Mouse (Mus musculus) urinary bladder, postnatal 4 days (tissue): ENCODE measurements around the gene Rps6kc1.

Source experiments
- DNase-seq, 2 experiments: peaks; one replicate each; pipeline ENCODE4 v3.0.0; 2021 to 2022; ENCODE audit warnings: low spot score in 2 of 2

Rps6kc1 gene

GRCm38 (mm10) chr1:190836046-190836445 is 75.5 kb downstream of the Rps6kc1 start:
- DNase-seq = no peak

- DNase-seq = no peak
Measured at GRCm38 (mm10) chr1:190834201-190834907, 77.2 kb downstream of the Rps6kc1 start.

DNA sequence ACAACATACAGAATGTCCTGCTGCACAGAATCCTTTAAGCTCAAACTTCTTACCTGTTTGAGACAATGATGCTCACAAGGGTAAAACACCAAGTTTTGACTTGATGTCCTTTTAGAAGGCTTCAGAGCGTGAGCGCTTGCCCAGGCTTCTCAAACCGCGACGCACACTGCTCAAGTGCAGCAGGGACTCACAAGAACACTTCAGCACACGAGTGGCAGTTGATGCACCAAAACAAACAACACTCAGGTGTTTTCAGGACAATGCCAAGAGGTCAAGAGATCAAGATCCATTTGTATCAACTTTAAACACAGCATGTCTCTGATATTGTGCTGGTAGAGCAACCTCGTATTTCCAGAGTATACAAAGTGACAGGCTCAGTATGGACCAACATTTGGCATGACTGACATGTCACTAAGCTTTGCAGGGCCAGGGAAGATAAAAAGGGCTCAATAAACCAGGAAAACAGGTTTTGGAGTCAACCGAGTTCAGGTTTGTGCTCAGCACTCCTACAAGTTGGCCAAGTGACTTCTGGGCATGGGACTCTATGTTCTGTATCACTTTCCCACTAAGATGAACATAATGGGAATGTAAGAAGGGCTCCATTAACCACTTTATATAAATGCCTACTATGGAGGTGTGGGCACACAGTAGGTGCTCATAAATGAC is 78.5 kb downstream of the Rps6kc1 start:
- no peak for DNase-seq

GRCm38 (mm10) chr1:190831839-190832497 is 79.6 kb downstream of the Rps6kc1 start:
- DNase-seq = no peak

DNA sequence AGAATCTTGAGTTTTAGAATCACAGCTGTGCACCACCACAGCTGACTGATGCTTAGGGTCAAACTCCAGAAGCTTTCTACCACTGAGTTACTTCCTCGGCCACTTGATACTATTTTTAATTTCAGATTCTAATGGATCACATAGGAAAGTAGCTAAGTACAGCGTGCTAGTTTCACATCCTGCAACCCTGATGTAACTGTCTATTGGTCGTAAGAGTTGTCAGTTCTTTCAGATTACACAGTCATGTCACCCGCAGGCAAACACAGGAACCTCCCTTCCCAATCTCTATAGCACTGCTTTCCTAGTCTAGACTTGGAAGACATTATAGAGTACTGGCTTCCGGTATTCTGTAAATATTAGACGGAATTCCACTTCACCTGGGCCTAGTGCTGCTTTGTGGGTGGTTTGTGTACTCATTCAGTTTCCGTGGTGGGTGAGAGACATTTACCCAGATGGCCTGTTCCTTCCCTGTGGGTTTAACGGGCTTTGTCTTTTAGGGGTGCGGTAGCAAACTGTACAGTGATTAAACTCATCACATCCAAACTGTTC is 85.0 kb downstream of the Rps6kc1 start:
- no peak for DNase-seq

DNA sequence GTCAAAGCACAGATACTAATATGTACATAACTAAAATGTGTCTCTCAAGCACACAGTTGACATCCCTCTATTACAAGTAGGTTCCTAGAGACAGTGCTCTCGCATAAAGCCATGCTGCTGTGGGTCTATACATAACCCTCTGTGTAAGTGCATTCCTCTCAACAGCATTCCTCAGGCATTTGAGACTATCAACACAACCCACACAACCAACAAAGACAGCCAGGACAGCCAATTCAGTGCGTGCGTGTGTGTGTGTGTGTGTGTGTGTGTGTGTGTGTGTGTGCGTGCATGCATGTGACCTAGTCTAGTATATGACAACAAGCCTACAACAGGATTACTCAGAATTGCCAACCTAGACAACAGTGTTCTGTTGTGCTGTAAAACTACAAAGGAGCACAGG is 87.8 kb downstream of the Rps6kc1 start:
- DNase-seq = no peak

DNA sequence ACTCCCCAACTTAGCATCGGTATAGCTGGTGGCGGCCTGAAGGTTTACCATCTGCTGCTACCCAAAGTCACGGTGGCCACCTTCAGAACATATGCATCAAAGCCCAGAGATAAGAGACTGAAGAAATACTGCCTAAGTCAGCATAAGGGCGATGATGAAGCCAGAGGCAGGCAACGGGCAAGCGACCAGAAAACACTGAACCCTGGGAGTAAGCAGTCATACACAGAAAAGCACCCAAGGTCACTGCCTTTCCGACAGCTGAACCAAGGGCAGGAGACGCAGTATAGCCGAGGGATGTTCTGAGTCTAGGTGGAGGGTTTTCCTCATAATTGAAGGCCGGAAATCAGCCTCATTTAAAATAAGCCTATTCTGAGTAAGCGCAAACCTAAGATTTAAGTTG is 95.4 kb downstream of the Rps6kc1 start:
- no peak for DNase-seq

DNA sequence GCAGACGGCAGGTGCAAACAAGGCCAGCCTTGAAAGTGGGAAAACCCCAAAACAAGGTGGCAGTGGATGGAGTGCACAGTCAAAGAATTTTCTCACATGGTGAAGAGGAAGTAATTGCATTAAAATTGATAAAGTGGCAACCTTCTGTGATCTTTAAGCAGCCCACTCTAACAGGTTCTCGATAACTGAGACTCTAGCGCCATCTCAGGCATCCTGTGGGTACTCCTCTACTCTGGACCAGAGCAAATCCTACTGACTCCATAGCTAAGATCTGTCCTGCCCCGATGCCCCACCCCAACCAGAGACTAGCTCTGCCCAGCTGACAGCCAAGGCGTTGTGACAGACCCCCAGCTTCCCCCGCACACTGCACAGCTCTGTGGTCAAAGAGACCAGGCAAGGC is 101.2 kb downstream of the Rps6kc1 start:
- no peak for DNase-seq

DNA sequence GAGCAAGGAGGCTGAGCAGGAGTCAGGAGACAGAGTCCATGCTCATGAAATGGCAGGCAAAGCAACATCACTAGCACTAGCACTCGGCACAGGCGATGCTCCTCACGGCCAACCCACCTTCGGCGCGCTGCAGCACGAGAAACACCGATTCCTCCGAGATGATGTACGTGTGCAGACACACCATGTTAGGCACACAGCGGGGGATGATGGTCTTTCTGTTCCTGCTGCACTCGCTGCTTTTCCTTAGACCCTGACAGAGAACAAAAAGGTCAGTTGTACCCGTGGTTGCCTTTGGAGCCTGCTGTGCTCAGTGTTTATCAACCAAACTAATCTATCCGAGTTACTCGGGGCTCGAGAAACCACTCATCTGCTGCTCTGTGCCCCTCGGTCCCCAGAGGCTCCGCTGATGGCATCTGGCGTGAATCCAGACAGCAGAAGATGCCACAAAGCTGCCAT is 102.8 kb downstream of the Rps6kc1 start:
- no peak for DNase-seq

GRCm38 (mm10) chr1:190806817-190807216 is 104.8 kb downstream of the Rps6kc1 start:
- DNase-seq = no peak

DNA sequence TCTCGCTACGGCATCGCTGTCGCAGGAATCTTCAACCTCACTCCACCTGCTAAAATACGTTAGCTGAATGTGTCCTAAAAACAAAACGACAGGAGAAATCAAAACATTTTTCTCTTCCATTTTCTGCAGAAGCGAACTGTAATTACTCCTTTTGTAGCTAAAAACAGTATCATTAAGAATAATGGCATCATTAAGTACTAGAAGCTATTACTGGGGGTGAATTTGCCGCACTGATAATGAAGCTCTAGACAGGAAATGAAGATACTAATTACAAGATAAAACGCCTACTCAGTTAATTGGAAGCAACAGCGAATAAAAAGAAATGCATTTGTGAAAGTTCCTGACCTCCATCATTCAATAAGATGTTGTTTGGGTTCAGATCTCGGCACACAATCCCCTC is 112.9 kb downstream of the Rps6kc1 start:
- DNase-seq = no peak

DNA sequence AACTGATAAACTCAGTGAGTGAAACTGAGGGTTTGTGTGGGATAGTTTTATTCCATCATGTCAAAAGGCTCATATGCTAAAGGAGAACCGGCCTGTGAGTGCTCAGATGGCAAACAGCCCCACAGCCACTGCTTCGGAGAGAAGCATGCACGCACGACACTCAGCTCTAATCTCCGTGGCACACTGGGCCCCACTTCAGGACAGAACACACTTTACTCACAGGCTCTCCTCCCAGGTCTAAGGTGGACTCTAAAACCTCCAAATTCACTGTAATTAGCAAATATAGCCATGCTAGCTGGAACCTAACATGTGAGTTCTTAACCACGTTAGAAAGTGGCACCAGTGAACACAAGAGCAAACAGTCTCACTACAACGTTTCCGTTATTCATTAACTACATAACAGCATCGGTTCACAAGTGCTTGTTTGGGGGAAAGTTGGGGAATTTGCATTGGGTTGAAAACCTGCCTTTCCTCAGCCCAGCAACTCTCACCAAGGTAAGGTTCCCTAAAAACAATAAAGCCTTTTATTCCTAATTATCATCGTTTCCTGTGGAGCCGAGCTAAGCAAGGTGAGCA is 114.0 kb downstream of the Rps6kc1 start:
- DNase-seq = no peak

DNA sequence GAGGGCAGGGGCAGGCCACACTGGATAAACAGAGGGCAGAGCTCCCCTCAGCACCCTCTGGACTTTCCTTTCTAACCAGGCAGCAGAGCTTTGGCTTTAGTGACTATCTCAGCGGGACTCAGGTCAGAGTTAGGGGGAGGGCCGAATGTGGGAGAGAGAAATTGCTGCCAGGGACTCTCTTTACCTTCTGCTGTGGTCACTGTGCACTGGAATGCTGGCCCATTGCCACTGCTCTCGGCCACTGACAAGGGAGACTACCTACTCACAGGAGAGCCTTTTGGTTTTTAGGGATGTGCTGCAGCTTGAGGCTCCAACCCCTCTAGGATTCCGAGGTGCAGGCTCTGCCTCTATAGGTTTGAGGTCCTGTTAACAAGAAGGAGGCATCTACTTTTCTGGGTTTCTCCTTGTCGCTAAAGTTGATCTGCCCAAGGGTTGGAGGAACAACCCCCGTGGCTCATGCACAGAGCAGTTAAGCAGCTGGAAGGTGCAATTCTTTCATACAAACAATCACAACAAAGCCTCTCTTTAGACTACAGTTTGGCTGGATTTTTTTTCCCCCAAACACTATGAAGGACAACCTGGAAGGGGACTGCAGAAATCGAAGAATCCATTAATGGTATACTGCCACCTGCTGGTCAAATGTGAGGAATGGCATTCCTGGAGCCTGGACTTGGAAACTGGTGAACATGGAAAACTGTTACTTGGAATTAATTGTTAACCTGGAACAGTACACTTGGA is 114.7 kb downstream of the Rps6kc1 start:
- DNase-seq = no peak

GRCm38 (mm10) chr1:190791638-190792037 is 119.9 kb downstream of the Rps6kc1 start:
- DNase-seq = no peak

DNA sequence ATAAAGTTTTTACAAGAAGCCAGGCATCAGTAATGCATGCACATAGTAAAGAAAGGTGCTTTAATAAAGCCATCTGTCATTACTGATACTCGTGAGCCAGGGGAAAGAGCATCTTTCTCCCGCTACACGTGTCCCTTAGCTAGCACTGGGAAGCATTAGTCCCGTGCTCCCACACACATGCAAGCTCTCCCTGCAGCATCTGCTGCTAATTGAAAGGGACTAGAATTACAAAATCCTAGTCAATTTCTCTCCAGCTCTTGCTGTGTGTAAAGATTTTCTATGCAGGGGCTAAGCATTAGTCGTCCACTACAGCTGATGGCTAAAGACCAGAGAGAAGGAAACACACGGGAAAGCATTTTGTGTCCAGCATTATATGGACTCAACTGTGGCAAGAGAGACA is 120.8 kb downstream of the Rps6kc1 start:
- DNase-seq = no peak

DNA sequence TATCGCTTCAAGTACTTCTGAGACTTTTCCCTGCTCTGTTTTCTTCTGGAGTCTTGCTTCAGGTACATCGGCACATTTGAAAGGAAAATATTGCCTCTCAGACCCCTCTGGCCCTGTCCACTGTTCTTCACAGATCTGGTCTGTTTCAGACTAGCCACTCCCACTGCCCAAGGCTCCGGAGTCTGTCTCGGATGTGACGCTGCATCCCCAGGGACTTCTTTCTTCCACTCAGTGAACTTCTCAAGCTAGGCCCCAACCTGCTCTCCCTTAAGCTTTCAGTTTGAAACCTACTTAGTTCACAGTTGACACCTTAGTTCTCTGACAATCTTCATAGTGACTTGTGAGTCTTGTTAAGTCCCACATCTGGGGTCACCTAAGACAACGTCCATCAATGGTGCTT is 133.9 kb downstream of the Rps6kc1 start:
- no peak for DNase-seq

GRCm38 (mm10) chr1:190776260-190776659 is 135.3 kb downstream of the Rps6kc1 start:
- no peak for DNase-seq

DNA sequence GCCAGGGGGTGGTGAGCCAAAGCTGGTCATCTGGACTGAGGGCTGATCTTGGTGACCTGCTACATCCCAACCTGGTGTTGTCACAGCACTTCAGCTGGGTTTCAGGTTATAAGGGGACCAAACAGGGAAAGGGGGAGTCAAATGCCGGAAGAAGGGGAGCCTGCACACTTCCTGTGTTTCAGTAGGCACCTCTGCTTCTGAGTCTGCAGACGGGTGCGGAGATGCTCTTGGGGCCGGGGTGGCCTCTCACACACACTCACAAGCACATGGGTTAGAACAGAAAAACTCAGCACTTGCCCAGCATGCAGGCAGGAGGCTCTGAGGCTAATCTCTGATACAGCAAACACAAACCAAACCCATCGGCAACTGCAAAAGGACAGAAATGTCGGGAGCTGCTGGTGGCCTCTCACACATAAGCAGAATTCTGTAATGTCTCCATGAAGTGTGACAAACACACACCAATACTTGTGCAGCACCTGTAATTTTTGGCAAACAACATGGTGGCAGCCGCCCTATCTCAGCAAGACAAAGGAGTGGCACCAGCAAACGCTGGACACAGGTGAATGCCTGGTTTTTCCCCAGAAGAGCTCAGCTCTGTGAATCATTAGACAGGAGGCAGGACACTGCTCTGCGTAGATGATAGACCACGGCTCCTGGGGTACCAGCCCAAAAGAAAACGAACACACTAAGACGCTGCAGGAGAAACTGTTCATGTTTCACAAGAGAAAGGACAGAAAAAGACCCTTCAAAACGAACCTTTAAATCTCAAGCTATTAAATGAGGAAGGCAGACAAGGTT is 139.3 kb downstream of the Rps6kc1 start:
- DNase-seq = no peak

DNA sequence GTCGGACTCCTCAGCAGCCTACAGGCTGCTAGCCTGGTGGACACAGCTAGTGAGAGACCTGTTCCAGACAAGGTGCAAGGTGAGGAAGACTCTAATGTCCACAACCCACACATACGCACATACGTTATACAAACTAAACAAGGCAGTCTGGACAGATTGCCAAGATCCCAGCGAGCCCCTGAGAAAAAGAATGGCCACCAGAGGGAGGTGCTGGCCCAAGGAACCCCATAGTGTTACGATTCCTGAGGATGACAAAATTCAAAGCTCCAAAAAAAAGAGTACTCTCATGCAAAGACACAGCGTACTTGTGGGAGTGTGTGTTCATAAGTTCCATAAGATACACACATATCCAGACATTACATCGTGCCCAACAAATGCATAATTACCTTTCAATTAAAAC is 141.8 kb downstream of the Rps6kc1 start:
- DNase-seq = no peak

DNA sequence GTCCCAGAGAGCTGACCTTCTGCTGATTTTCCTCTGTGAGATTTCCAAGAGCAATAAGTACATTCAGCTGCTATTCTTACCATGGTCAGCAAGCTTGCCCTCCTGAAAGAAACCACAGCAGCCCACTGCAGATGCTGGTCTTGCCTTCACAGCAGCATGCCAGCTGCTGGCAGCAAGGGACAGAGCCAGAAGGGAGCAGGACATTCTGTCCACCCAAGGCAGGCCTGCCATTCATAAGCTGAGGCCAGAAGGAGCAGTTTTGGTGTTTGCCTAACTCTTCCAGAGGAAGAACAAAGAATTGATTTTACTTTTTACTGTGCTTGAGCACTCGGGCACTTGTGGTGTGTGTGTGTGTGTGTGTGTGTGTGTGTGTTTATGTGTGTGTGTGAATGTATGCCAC is 143.3 kb downstream of the Rps6kc1 start:
- DNase-seq = no peak

- DNase-seq = no peak
Measured at GRCm38 (mm10) chr1:190767621-190768020, 143.9 kb downstream of the Rps6kc1 start.
